Mouse (Mus musculus) CD8-positive naive resting alpha-beta T cell, adult 57 days (primary cell): ENCODE measurements around the gene Olfr870. TPM values are rescaled to one million over a fixed set of nuclear protein-coding genes. Genes with fewer than 3 reads are reported as not detected.

Source experiments
- total RNA-seq: library from RNA; stranded (reverse); gene quantifications from one replicate; pipeline ENCODE4 v1.2.4, GENCODE M21; 2023

The Olfr870 gene
- total RNA-seq, result not detected

DNA sequence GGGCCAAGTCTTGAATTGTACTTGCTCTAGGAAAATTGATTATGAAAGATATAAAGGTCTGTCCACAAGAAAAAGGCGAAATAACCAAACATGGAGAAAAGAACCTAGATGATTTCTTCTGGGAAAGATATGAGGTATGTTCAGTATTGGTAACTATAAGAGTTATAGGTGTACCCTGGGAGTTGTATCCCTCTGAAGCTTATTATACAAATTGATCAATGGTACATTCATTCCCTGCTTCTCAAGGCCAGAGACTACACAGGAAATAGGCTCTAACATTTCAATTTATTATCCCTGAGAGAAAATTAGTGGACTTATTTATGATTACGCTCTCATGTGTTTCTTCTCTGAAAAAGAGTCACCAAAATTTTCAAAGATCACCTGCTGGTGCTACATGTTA is at the start of gene Olfr870:
Gene Olfr870 (minus strand): TSS at position 101 of the 400 bp plus-strand sequence.

DNA sequence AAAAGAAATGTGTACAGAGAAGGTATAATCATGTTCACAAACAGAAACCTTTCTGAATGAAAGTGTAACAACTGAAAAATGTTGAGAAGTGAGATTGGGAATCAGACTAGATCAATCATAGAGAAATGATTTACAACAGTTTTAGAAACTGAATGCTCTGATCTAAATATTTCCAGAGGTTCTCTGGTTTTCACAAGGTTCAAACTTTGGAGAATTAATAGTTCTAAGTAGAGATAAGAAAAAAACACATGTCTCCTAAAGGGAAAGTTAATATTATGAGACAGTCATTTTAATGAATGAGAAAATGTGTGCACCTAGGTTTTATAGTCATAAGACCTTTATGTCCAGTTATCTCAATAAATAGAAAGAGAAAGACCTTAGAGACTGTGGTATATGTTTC is 38.0 kb upstream of the Olfr870 start, which contains the start of gene Olfr871:
Gene Olfr871 (plus strand): TSS at position 301 of the 400 bp plus-strand sequence.

DNA sequence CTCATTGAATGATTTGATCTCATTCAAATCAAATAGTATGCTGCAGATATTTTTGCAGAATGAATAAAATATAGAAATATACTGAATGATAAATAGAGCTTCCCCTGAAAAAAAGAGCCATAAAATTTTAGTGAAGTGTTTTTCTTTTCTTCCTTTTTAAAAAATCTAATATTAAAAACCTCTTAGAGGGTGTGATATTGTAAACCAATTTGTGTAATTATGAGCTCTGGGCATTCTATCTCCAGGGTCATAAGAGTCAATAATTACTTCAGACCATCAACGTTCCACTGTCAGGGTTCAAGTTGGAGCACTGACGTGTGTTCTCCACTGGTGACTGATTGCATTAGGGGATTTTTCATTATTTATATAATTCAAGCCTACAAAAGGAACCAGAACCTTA is 45.1 kb downstream of the Olfr870 start, which contains the start of gene Olfr869:
Gene Olfr869 (plus strand): TSS at position 301 of the 400 bp plus-strand sequence.

Other genes starting within 250 kb of the Olfr870 start
- not detected for gene Olfr866, start 146.0 kb downstream of the Olfr870 start, total RNA-seq
- not detected for gene Olfr867, start 116.5 kb downstream of the Olfr870 start, total RNA-seq
- gene Olfr868, start 75.4 kb downstream of the Olfr870 start, total RNA-seq, result not detected
- gene Olfr869, start 45.0 kb downstream of the Olfr870 start, total RNA-seq, result not detected
- not detected for gene Olfr871, start 38.1 kb upstream of the Olfr870 start, total RNA-seq
- gene Olfr872, start 63.1 kb upstream of the Olfr870 start, total RNA-seq, result not detected
- not detected for gene Olfr39, start 108.3 kb upstream of the Olfr870 start, total RNA-seq
- gene Olfr873, start 124.5 kb upstream of the Olfr870 start, total RNA-seq, result not detected
- not detected for gene Olfr18, start 162.0 kb upstream of the Olfr870 start, total RNA-seq
- 11.6 TPM for gene Zfp560, start 211.1 kb upstream of the Olfr870 start, total RNA-seq